Mouse (Mus musculus): ENCODE results near the gene Grsf1. TPM values are rescaled to one million over a fixed set of nuclear protein-coding genes. Genes with fewer than 3 reads are reported as not detected.

Gene Grsf1
- 60.4 and 61.7 TPM in 2 replicates for polyA plus RNA-seq (2015; fragmentation: Nextera tagmentation; extraction: Ambion mirVana)

DNA sequence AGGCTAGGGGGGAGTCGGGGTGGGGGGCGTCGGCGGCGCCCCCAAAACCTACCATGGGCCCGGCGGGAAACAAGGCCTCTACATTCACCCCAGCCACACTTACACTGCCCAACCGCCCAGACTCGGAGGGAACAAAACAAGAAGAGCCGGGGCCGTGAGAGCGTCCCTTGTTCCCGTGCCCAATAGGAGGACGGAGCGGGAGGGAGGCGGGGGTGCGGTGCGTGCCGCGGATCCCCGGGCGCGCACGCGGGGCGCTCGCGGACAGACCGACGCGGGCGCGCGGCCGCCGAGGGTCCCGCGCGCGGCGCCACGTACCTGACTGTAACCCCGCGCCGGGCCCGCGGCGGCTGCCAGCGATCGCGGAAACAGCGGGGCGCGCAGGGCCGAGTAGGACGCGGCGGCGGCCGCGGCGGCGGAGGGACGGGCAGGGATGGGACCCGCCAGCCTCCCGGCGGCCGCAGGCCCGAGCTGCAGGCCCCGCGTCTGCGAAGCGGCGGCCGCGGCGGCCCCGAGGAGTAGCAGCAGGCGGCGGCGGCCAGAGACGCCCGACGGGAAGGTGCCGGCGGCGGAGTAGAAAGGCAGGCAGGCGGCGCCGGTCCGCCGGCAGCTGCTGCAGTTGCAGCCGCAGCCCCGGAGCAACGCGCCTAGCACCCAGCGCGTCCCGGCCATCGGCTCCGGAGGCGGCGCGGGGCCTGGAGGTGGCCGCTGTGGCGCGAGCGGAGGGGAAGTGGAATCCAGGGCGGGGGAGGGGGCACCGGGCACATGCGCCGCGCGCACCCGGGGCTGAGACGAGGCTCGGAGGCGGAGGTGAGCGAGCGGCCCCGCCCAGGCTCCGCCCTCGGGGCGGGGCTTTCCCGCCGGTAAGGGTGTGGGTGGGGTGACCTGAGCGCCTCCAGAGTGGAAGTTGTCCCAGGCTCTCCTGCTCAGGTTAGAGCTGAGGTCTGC, at the start of gene Grsf1:
TSS of gene Grsf1 (minus strand) at position 729 of the 945 bp plus-strand sequence.
- Histone ChIP-seq H3K27me3 (no peaks in the 10 kb centered on the region), H3K4me2 (peak within 1 kb of the TSS; percentile 81), H3K9ac (peak within 1 kb of the TSS; percentile 99), H3K27ac (replicated peaks) (peak within 1 kb of the TSS; percentile 98), H3K4me1 (replicated peaks) (peaks cover 24% of the 10 kb centered on the region), H3K9me3 (no peaks in the 10 kb centered on the region), H3K4me3 (peak within 1 kb of the TSS; percentile 83), H3K36me3 (peaks cover 14% of the 10 kb centered on the region)
- peak; percentile 92 for ATAC-seq (ENCODE audit: low FRiP score, low read depth)
- under 1% methylated on average over 84 of the region's 127 CpGs for WGBS

DNA sequence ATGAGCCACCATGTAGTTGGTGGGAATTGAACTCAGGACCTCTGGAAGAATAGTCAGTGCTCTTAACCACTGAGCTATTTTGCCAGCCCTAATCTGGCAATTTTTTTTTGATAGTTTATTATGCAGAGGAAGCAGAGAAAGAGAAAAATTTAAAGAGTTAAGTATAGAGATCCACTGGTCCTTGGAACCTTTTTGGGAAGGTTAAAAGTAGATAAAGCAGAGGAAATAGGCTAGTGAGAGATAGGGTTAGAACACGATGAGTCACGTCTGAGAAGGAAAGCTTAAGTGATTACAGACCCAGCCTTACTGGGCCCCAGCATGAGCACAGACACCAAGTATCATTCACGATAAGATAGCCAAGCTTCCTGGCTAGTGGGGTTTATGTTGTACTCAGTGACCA, 48.1 kb upstream of the Grsf1 start:
- Histone ChIP-seq H3K4me2 (no peak overlapping the region), H3K9ac (no peak overlapping the region), H3K4me1 (replicated peaks) (peaks cover 37% of the 10 kb centered on the region), H3K36me3 (no peaks in the 10 kb centered on the region), H3K27ac (replicated peaks) (no peak overlapping the region), H3K27me3 (no peaks in the 10 kb centered on the region), H3K4me3 (no peak overlapping the region), H3K9me3 (no peaks in the 10 kb centered on the region)
- WGBS = 75% methylated on average over 3 of the region's 3 CpGs
- no peak for ATAC-seq (ENCODE audit: low FRiP score, low read depth)

DNA sequence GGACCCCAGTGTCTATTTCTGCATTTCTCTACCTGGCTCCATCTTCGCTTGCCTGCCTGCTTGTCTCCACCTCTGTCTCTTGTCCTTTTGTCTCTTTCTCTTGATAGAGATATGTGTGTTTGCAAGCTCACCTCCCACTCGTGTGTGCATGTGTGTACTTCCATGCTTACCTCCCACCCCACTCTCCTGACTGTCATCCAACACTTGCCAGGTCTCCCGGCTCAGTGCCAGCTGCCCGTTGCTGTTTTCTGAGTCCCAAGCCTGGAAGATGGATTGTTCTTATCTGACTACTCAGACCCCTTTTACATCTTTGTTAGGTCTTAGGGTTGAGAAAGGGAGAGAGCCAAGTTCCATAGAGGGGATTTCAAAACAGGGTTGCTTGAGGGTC, 46.2 kb upstream of the Grsf1 start:
- H3K9me3 ChIP-seq = no peaks in the 10 kb centered on the region
- H3K36me3 ChIP-seq = no peaks in the 10 kb centered on the region
- WGBS = 19% methylated on average over 4 of the region's 4 CpGs
- H3K27me3 ChIP-seq = no peaks in the 10 kb centered on the region
- H3K4me2 ChIP-seq = peak overlapping the region; percentile 93
- H3K27ac ChIP-seq (replicated peaks) = peak overlapping the region; percentile 93
- no peak for ATAC-seq (ENCODE audit: low FRiP score, low read depth)
- H3K4me3 ChIP-seq = peak overlapping the region; percentile 81
- H3K9ac ChIP-seq = peak overlapping the region; percentile 99
- peaks cover 37% of the 10 kb centered on the region for H3K4me1 ChIP-seq (replicated peaks)

DNA sequence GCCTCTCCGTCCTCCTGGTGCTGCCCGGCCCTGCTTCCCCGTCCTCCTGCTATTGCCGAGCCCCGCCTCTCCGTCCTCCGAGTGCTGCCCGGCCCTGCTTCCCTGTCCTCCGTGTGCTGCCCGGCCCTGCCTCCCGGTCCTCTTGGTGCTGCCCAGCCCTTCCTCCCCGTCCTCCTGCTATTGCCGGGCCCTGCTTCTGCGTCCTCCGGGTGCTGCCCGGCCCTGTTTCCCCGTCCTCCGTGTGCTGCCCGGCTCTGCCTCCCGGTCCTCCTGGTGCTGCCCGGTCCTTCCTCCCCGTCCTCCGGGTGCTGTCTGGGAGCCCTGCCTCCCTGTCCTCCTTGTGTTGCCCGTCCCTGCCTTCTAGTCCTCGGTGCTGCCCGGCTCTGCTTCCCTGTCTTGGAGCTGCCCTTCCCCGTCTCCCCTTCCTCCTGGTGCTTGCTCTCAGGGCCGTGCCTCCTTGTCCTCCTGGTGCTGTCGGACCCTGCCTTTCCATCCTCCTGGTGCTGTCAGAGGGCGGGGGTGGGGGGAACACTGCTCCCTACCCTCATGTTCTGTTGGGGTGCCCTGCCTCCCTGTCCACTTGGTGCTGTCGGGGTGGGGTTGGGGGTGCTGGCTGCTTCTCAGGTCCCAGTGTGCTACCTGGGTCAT, 45.7 kb upstream of the Grsf1 start:
- H3K4me3 ChIP-seq = peak overlapping the region; percentile 81
- peaks cover 37% of the 10 kb centered on the region for H3K4me1 ChIP-seq (replicated peaks)
- H3K4me2 ChIP-seq = peak overlapping the region; percentile 93
- under 1% methylated on average over 31 of the region's 31 CpGs for WGBS
- no peaks in the 10 kb centered on the region for H3K36me3 ChIP-seq
- no peaks in the 10 kb centered on the region for H3K27me3 ChIP-seq
- ATAC-seq (ENCODE audit: low FRiP score, low read depth) = peak; percentile 47
- H3K9ac ChIP-seq = peak overlapping the region; percentile 99
- H3K27ac ChIP-seq (replicated peaks) = peak overlapping the region; percentile 93
- no peaks in the 10 kb centered on the region for H3K9me3 ChIP-seq

DNA sequence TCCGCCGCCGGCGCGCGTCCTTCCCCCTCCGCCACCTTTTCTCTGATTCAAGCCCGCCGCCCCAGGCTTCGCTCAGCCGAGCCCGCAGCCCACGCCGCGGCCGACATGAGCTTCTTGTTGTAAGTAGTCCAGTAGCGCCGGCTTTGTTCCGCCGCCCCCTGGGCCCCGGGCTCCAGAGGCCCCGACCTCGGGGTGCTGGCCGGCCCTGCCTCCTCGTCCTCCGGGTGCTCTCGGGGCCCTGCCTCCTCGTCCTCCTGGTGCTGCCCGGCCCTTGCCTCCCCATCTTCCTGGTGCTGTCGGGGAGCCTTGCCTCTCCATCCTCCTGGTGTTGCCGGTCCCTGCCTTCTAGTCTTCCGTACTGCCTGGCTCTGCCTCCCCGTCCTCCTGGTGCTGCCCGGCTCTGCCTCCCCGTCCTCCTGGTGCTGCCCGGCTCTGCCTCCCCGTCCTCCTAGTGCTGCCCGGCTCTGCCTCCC, 45.1 kb upstream of the Grsf1 start:
- H3K4me3 ChIP-seq = peak overlapping the region; percentile 81
- H3K36me3 ChIP-seq = no peaks in the 10 kb centered on the region
- H3K9me3 ChIP-seq = no peaks in the 10 kb centered on the region
- H3K4me1 ChIP-seq (replicated peaks) = peaks cover 37% of the 10 kb centered on the region
- H3K27ac ChIP-seq (replicated peaks) = peak overlapping the region; percentile 93
- WGBS = under 1% methylated on average over 37 of the region's 38 CpGs
- peak overlapping the region; percentile 93 for H3K4me2 ChIP-seq
- H3K27me3 ChIP-seq = no peaks in the 10 kb centered on the region
- H3K9ac ChIP-seq = peak overlapping the region; percentile 99
- ATAC-seq (ENCODE audit: low FRiP score, low read depth) = peak; percentile 85

DNA sequence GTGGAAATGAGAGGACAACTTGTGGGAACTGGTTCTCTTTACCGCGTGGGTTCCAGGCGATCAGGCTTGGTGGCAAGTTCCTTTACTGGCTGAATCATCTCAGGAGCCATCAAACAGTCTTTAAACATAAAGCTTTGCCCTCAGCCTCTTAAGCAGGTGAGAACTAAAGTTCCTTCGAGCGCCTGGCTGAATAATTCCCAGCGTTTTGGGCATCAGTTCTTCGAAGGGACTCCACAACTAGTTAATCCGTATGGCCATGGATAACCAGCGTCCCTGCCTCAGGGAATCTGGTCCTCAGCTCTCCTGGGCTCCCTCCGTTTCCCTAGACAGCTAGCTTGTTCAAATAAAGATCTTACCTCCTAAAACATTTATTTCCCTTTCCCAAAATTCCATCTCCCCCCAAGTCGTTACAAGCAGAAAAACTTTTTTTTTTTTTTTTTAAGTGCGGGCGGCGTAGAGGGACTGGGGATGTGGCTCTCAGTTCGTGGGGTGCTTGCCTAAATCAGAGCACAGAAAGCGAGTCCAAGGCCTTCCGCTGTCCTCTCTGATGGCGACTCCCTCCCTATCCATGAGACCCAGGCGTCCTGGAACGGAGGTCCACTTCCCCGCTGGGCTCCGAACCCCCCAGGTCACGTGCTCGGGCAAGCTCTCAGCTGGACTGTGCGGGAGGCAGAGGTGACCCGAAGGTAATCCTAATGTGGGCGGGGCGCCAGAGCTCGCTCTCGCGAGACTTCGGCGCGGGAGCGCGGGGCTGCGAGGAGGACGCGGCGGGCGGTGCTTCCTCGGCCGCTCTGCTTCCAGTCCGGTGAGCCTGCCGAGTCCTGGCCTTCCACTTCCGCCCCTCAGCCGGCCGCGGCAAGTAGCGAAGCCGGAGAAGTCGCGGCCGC, 44.4 kb upstream of the Grsf1 start, which contains the start of gene Mob1b:
TSS of gene Mob1b (plus strand) at position 740 of the 887 bp plus-strand sequence.
- Histone ChIP-seq H3K27me3 (no peaks in the 10 kb centered on the region), H3K36me3 (no peaks in the 10 kb centered on the region), H3K4me2 (peak within 1 kb of the TSS; percentile 93), H3K27ac (replicated peaks) (peak within 1 kb of the TSS; percentile 93), H3K9ac (peak within 1 kb of the TSS; percentile 99), H3K9me3 (no peaks in the 10 kb centered on the region), H3K4me1 (replicated peaks) (peaks cover 36% of the 10 kb centered on the region), H3K4me3 (peak within 1 kb of the TSS; percentile 81)
- under 1% methylated on average over 44 of the region's 54 CpGs for WGBS
- peak; percentile 96 for ATAC-seq (ENCODE audit: low FRiP score, low read depth)

DNA sequence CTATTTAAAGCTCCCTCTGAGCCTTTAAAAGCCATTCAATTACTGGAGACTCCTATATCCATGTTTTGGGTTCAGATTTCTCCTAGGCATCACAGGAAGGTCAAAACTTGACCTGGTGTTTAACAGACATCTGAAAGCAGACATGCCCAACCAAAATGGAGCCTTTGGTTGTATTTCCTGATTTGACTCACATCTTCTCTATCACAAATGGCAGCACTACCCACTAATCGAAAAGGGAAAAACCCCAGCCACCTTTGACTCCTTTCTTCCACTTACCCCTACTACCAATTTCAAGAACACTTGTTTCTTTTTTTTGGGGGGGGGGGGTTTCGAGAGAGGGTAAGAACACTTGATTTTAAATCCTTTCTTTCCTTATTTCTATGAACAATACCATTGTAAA, 41.0 kb upstream of the Grsf1 start:
- no peak for ATAC-seq (ENCODE audit: low FRiP score, low read depth)
- H3K9ac ChIP-seq = no peak overlapping the region
- H3K36me3 ChIP-seq = no peaks in the 10 kb centered on the region
- WGBS = 82% methylated on average over 2 of the region's 2 CpGs
- peaks cover 10% of the 10 kb centered on the region for H3K4me1 ChIP-seq (replicated peaks)
- H3K4me3 ChIP-seq = no peak overlapping the region
- no peak overlapping the region for H3K27ac ChIP-seq (replicated peaks)
- H3K27me3 ChIP-seq = no peaks in the 10 kb centered on the region
- no peaks in the 10 kb centered on the region for H3K9me3 ChIP-seq
- no peak overlapping the region for H3K4me2 ChIP-seq

DNA sequence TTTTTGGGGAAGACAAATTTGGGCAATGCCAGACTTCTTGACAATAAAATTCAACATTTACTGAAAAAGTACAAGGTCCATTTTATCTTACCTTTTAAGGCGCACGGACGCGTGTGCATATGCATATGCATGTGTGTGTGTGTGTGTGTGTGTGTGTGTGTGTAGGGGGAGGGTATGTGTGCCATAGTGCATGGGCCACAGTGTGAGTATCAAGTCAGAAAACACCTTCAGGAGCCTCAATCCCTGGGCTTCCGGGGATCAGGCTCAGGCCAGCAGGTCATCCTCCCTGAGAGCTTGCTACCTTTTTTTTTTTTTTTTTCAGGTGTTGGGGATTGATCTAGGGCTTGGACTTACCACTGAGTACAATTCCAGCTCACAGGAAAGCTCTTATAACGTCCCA, 36.4 kb upstream of the Grsf1 start:
- H3K9me3 ChIP-seq = no peaks in the 10 kb centered on the region
- H3K27ac ChIP-seq (replicated peaks) = no peak overlapping the region
- ATAC-seq (ENCODE audit: low FRiP score, low read depth) = no peak
- WGBS = 76% methylated on average over 6 of the region's 6 CpGs
- H3K36me3 ChIP-seq = no peaks in the 10 kb centered on the region
- no peak overlapping the region for H3K4me3 ChIP-seq
- no peak overlapping the region for H3K4me2 ChIP-seq
- H3K27me3 ChIP-seq = no peaks in the 10 kb centered on the region
- no peak overlapping the region for H3K9ac ChIP-seq
- no peaks in the 10 kb centered on the region for H3K4me1 ChIP-seq (replicated peaks)

DNA sequence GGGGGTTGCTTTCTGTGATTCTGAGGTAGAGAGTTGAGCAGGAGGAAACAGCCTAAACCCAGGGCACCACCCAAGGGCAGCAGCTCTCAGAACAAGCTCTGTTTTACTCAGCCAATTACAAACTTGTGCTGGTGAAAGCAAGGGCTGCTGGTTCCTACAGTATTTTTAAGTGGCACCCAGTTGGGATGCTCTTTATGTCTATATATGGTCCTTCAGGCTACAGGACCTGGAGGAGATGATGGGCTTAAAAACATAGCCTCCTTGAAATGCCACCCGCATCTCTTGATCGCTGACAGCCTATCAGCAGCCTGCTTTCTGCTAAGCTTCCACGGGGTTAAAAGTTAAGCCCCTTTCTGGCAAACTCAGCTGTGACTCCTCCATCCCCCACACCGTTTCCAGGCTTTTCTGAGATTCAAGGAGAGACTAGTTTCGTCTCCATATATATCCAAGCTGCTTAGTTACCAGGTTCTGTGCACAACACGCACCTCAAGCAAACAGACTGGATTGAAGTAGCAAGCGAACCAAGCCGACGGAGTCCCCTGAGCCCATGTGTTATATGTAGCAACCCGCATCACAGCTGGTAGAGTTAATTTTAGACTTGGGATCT, 35.8 kb upstream of the Grsf1 start:
- Histone ChIP-seq H3K9ac (no peak overlapping the region), H3K4me3 (no peak overlapping the region), H3K4me2 (no peak overlapping the region), H3K4me1 (replicated peaks) (no peaks in the 10 kb centered on the region), H3K9me3 (no peaks in the 10 kb centered on the region), H3K36me3 (no peaks in the 10 kb centered on the region), H3K27me3 (no peaks in the 10 kb centered on the region), H3K27ac (replicated peaks) (no peak overlapping the region)
- WGBS = 40% methylated on average over 10 of the region's 10 CpGs
- no peak for ATAC-seq (ENCODE audit: low FRiP score, low read depth)

DNA sequence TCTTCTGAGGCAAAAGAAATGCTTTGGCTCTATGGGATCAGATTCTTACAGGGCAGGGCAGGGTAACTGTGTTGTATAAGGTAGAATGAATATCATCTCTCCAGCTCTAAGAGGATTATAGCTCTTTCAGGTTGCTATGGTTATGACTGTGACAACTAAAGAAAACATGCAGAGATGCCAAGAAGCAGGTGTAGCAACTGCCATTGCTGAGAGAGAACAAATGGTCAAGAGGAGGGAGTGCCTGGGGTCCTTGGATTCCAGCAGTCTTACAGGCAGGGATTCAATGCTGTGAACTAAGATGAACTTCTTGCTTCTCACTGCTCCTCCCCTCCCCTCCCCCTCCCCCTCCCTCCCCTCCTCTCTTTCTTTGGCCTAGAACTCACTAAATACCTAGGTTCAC, 35.2 kb upstream of the Grsf1 start:
- Histone ChIP-seq H3K27me3 (no peaks in the 10 kb centered on the region), H3K4me2 (no peak overlapping the region), H3K4me3 (no peak overlapping the region), H3K9ac (no peak overlapping the region), H3K36me3 (no peaks in the 10 kb centered on the region), H3K27ac (replicated peaks) (no peak overlapping the region), H3K4me1 (replicated peaks) (no peaks in the 10 kb centered on the region), H3K9me3 (no peaks in the 10 kb centered on the region)
- ATAC-seq (ENCODE audit: low FRiP score, low read depth) = peak; percentile 38; the same call in 1 of the 2 replicates

DNA sequence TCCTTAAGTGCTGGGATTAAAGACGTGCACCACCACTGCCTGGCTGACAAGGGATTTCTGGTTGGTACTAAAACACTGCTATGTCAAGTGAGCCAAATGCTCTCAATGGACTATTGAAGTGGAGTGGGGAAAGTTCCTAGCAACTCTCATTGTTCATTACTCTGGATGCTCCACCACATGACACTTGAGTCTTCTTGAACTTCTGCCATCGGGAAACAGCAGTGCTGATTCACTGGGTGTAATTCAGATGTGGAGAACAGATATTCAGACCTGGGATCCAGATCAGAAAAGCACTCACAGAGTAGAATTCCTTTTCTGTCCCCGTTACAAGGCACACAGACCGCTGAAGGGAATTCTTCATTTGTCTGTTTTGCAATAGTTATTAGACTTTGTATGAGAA, 27.6 kb upstream of the Grsf1 start:
- H3K4me2 ChIP-seq = no peak overlapping the region
- 84% methylated on average over 4 of the region's 4 CpGs for WGBS
- H3K36me3 ChIP-seq = no peaks in the 10 kb centered on the region
- ATAC-seq (ENCODE audit: low FRiP score, low read depth) = no peak
- H3K27ac ChIP-seq (replicated peaks) = no peak overlapping the region
- H3K4me1 ChIP-seq (replicated peaks) = no peaks in the 10 kb centered on the region
- H3K27me3 ChIP-seq = no peaks in the 10 kb centered on the region
- H3K9ac ChIP-seq = no peak overlapping the region
- H3K4me3 ChIP-seq = no peak overlapping the region
- H3K9me3 ChIP-seq = no peaks in the 10 kb centered on the region
